Mouse (Mus musculus) embryonic facial prominence, embryonic 14.5 days (tissue): ENCODE data around the gene Ptp4a2. TPM values are rescaled to one million over a fixed set of nuclear protein-coding genes. Genes with fewer than 3 reads are reported as not detected.

Experiments
- ATAC-seq: fragments of 200-750 bp; cut with Nextera tagmentation; 2 replicates; pipeline ENCODE4 v1.8.0; 2017; ENCODE audit warnings: low read depth, moderate number of reproducible peaks, moderate TSS enrichment
- DNase-seq: peaks from one replicate; pipeline ENCODE4 v3.0.0-alpha.2; 2015; ENCODE audit warnings: low spot score
- H3K27ac ChIP-seq: fragments of 300-500 bp; sonication (generic); replicated peaks from 2 replicates; pipeline ENCODE4 v1.5.1; 2014; ENCODE audit warnings: low read depth, mild to moderate bottlenecking, low read length, moderate library complexity
- H3K27me3 ChIP-seq: fragments of 300-500 bp; sonication (generic); replicated peaks from 2 replicates; pipeline ENCODE4 v1.6.1; 2014; ENCODE audit warnings: low read length; ENCODE audit not compliant: control insufficient read depth, insufficient read depth
- H3K36me3 ChIP-seq: fragments of 300-500 bp; sonication (generic); 2 replicates; pipeline ENCODE4 v1.6.1; 2014; ENCODE audit warnings: low read length, mixed read lengths; ENCODE audit not compliant: control insufficient read depth, insufficient read depth
- H3K4me1 ChIP-seq: fragments of 300-500 bp; sonication (generic); 2 replicates; pipeline ENCODE4 v1.6.1; 2014; ENCODE audit warnings: antibody characterized with exemption, low read length; ENCODE audit not compliant: control insufficient read depth, insufficient read depth
- H3K4me2 ChIP-seq: fragments of 300-500 bp; sonication (generic); 2 replicates; pipeline ENCODE4 v1.6.1; 2014; ENCODE audit warnings: low read depth, mild to moderate bottlenecking, low read length, moderate library complexity, mixed read lengths
- H3K4me3 ChIP-seq: fragments of 300-500 bp; sonication (generic); 2 replicates; pipeline ENCODE4 v1.5.1; 2014; ENCODE audit warnings: low read depth, mild to moderate bottlenecking, low read length
- H3K9ac ChIP-seq: fragments of 300-500 bp; sonication (generic); 2 replicates; pipeline ENCODE4 v1.6.1; 2014; ENCODE audit warnings: low read depth, mild to moderate bottlenecking, low read length, moderate library complexity, mixed read lengths
- H3K9me3 ChIP-seq: fragments of 300-500 bp; sonication (generic); 2 replicates; pipeline ENCODE4 v1.6.1; 2016; ENCODE audit warnings: low read length; ENCODE audit not compliant: control insufficient read depth
- WGBS: fragments of 180-500 bp; shearing (Covaris S2); extraction: QIAGEN DNeasy Blood & Tissue Kit; methylation state at CpG from one replicate; pipeline ENCODE4 v1.1.7; 2014; 5-methylcytosine and 5-hydroxymethylcytosine counted together
- polyA plus RNA-seq: library from polyadenylated mRNA; unstranded; fragments of >200 nt; fragmentation: Nextera tagmentation; extraction: Ambion mirVana; gene quantifications from 2 replicates; pipeline ENCODE4 v1.2.1, GENCODE M21; 2014

Ptp4a2 gene
- polyA plus RNA-seq, 1 experiment from 2014 or later, result 319 TPM

GRCm38 (mm10) chr4:129876831-129877764 lies 66.1 kb downstream of the Ptp4a2 start:
- Histone ChIP-seq H3K4me2 (peak overlapping the region; percentile 49), H3K9ac (peak overlapping the region; percentile 61), H3K4me1 (peaks cover 38% of the 10 kb centered on the region), H3K27ac (peak overlapping the region; percentile 83), H3K9me3 (no peaks in the 10 kb centered on the region), H3K4me3 (peak overlapping the region; percentile 26; the same call in 1 of the 2 replicates), H3K27me3 (no peaks in the 10 kb centered on the region), H3K36me3 (no peaks in the 10 kb centered on the region)
- WGBS, result 10% methylated on average over 21 of the region's 21 CpGs
- DNase-seq, result peak; percentile 91
- ATAC-seq, result peak; percentile 88

- 54% methylated on average over 11 of the region's 11 CpGs for WGBS
- Histone ChIP-seq H3K9me3 (no peaks in the 10 kb centered on the region), H3K27ac (peak overlapping the region; percentile 83), H3K27me3 (no peaks in the 10 kb centered on the region), H3K4me1 (peaks cover 48% of the 10 kb centered on the region), H3K36me3 (no peaks in the 10 kb centered on the region), H3K4me2 (peak overlapping the region; percentile 49), H3K9ac (peak overlapping the region; percentile 61; the same call in 1 of the 2 replicates), H3K4me3 (no peak overlapping the region)
- ATAC-seq, result no peak
- DNase-seq, result no peak
Measured at GRCm38 (mm10) chr4:129877967-129878655, 67.1 kb downstream of the Ptp4a2 start.

GRCm38 (mm10) chr4:129878656-129879145 lies 67.7 kb downstream of the Ptp4a2 start:
- Histone ChIP-seq H3K4me3 (no peak overlapping the region), H3K36me3 (no peaks in the 10 kb centered on the region), H3K4me2 (no peak overlapping the region), H3K4me1 (peaks cover 48% of the 10 kb centered on the region), H3K27ac (peak overlapping the region; percentile 57), H3K9ac (no peak overlapping the region), H3K27me3 (no peaks in the 10 kb centered on the region), H3K9me3 (no peaks in the 10 kb centered on the region)
- no peak for ATAC-seq
- 41% methylated on average over 8 of the region's 8 CpGs for WGBS
- no peak for DNase-seq

DNA sequence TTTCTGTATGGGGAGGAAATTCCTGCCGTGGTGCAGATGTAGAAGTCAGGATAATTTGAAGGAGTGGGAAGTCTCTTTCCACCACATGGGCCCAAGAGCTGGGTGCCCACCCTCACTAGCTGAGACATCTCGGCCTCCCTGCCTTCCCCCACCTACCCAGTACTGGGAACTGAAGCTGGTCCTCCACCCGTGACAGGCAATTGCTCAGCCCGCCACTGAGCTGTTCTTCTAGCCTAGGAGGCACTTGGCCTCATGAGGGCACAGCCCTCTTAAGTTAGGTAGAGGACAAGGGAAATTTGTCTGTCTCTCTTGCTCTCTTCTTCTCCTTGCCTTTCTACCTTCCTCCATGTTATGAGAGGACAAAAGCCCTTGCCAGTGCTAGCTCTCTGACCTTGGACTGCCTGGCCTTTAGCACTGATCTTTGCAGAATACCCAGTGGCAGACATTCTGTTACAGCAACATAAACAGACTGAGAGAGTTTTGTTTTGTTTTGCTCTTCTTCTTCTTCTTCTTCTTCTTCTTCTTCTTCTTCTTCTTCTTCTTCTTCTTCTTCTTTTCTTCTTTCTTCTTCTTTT lies 68.3 kb downstream of the Ptp4a2 start:
- H3K36me3 ChIP-seq, result no peaks in the 10 kb centered on the region
- WGBS, result 40% methylated on average over 4 of the region's 4 CpGs
- H3K9ac ChIP-seq, result no peak overlapping the region
- ATAC-seq, result no peak
- H3K27me3 ChIP-seq, result no peaks in the 10 kb centered on the region
- H3K4me1 ChIP-seq, result peaks cover 48% of the 10 kb centered on the region
- H3K4me2 ChIP-seq, result no peak overlapping the region
- DNase-seq, result no peak
- no peak overlapping the region for H3K4me3 ChIP-seq
- peak overlapping the region; percentile 57 for H3K27ac ChIP-seq
- H3K9me3 ChIP-seq, result no peaks in the 10 kb centered on the region

- H3K27ac ChIP-seq, result no peak overlapping the region
- H3K4me3 ChIP-seq, result no peak overlapping the region
- ATAC-seq, result no peak
- 60% methylated on average over 7 of the region's 7 CpGs for WGBS
- no peaks in the 10 kb centered on the region for H3K36me3 ChIP-seq
- H3K4me1 ChIP-seq, result peaks cover 48% of the 10 kb centered on the region
- H3K9ac ChIP-seq, result no peak overlapping the region
- no peak for DNase-seq
- H3K4me2 ChIP-seq, result no peak overlapping the region
- no peaks in the 10 kb centered on the region for H3K27me3 ChIP-seq
- no peaks in the 10 kb centered on the region for H3K9me3 ChIP-seq
Measured at GRCm38 (mm10) chr4:129880615-129881014, 69.6 kb downstream of the Ptp4a2 start.

DNA sequence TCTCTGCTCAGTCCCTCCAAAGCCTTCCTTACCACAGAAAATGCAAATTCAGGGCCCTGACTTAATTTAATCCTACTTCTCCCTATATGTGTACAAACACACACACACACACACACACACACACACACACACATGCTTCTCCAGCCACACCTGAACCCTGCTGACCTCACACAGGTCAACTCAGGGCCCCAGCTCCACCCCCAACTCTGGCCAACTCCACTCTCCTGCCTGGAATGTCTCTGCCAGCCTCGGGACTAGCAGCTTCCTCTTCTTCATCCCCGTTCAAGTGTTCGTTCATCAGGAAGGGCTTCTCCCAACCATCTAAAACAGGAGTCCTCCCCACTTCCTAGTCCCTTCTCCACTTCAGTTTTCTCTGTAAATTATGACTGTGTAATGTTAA lies 70.6 kb downstream of the Ptp4a2 start:
- no peaks in the 10 kb centered on the region for H3K36me3 ChIP-seq
- H3K27me3 ChIP-seq, result no peaks in the 10 kb centered on the region
- WGBS, result 23% methylated on average over 3 of the region's 3 CpGs
- DNase-seq (no peak), ATAC-seq (no peak)
- H3K4me1 ChIP-seq, result peaks cover 47% of the 10 kb centered on the region
- no peak overlapping the region for H3K4me2 ChIP-seq
- H3K4me3 ChIP-seq, result no peak overlapping the region
- H3K9ac ChIP-seq, result no peak overlapping the region
- peak overlapping the region; percentile 81 for H3K27ac ChIP-seq
- H3K9me3 ChIP-seq, result no peaks in the 10 kb centered on the region

- peak overlapping the region; percentile 59 for H3K9ac ChIP-seq
- DNase-seq, result peak; percentile 82
- WGBS, result 21% methylated on average over 11 of the region's 11 CpGs
Measured at GRCm38 (mm10) chr4:129882555-129883293, 71.7 kb downstream of the Ptp4a2 start.

More at GRCm38 (mm10) chr4:129882555-129883293, 71.7 kb downstream of the Ptp4a2 start:
- ATAC-seq, result peak; percentile 69
- H3K36me3 ChIP-seq, result no peaks in the 10 kb centered on the region
- H3K4me1 ChIP-seq, result peaks cover 36% of the 10 kb centered on the region
- no peaks in the 10 kb centered on the region for H3K9me3 ChIP-seq
- H3K27ac ChIP-seq, result peak overlapping the region; percentile 81
- peak overlapping the region; percentile 17; the same call in 1 of the 2 replicates for H3K4me3 ChIP-seq
- no peaks in the 10 kb centered on the region for H3K27me3 ChIP-seq
- peak overlapping the region; percentile 47 for H3K4me2 ChIP-seq
